In genomic region chr6:83867598-83868585, GRCm38 (mm10) we compare ENCODE assay signal across 8 mouse cellular contexts. TPM values are rescaled to one million over a fixed set of nuclear protein-coding genes. Genes with fewer than 3 reads are reported as not detected.
DNase-seq lines count a peak whose midpoint lies in the region; ATAC-seq and TF ChIP-seq lines count a peak whose summit lies in the region.

No protein-coding gene starts in this region.

- H3K4me1 ChIP-seq in embryonic fibroblast, embryonic 13.5 days (ENCODE audit: control insufficient read depth, insufficient read depth, low read length) = no peaks in the 10 kb centered on the region
- H3K4me1 ChIP-seq in heart, embryonic 10.5 days = peaks cover 10% of the 10 kb centered on the region; the same call in 1 of the 2 replicates
- H3K4me1 ChIP-seq in kidney, embryonic 15.5 days = peaks cover 15% of the 10 kb centered on the region
- peaks cover 15% of the 10 kb centered on the region for H3K4me1 ChIP-seq in liver, embryonic 12.5 days
- H3K4me1 ChIP-seq in stomach, embryonic 15.5 days = 0 out of 2 replicates have a peak, but pooled peaks cover 4% of the 10 kb centered on the region

- peak overlapping the region; percentile 57 for H3K4me3 ChIP-seq in embryonic fibroblast, embryonic 13.5 days (ENCODE audit: insufficient read depth, low read length)
- peak overlapping the region; percentile 74 for H3K4me3 ChIP-seq in heart, embryonic 10.5 days
- H3K4me3 ChIP-seq in kidney, embryonic 15.5 days (replicated peaks) = peak overlapping the region; percentile 77
- H3K4me3 ChIP-seq in liver, embryonic 12.5 days = peak overlapping the region; percentile 67
- H3K4me3 ChIP-seq in stomach, embryonic 15.5 days (replicated peaks) = peak overlapping the region; percentile 75

- ATAC-seq in kidney, embryonic 15.5 days (replicated peaks; ENCODE audit: low FRiP score) = 0 out of 2 replicates have a peak, but pooled peaks have one; percentile 38
- ATAC-seq in liver, embryonic 12.5 days = peak; percentile 28; the same call in 1 of the 2 replicates
- ATAC-seq in stomach, embryonic 15.5 days (ENCODE audit: insufficient read depth, low FRiP score, low read depth) = peak; percentile 42; the same call in 1 of the 2 replicates

- no peak overlapping the region for H3K27ac ChIP-seq in embryonic fibroblast, embryonic 13.5 days (ENCODE audit: insufficient read depth, low read length)
- peak overlapping the region; percentile 85 for H3K27ac ChIP-seq in heart, embryonic 10.5 days
- no peak overlapping the region for H3K27ac ChIP-seq in kidney, embryonic 15.5 days
- peak overlapping the region; percentile 45; the same call in 1 of the 2 replicates for H3K27ac ChIP-seq in liver, embryonic 12.5 days
- H3K27ac ChIP-seq in stomach, embryonic 15.5 days = no peak overlapping the region

- H3K27me3 ChIP-seq in heart, embryonic 10.5 days (ENCODE audit: insufficient read depth, poor library complexity, severe bottlenecking) = peaks cover 5% of the 10 kb centered on the region; the same call in 1 of the 2 replicates
- H3K27me3 ChIP-seq in kidney, embryonic 15.5 days = no peaks in the 10 kb centered on the region
- peaks cover 8% of the 10 kb centered on the region; the same call in 1 of the 2 replicates for H3K27me3 ChIP-seq in liver, embryonic 12.5 days (replicated peaks)
- H3K27me3 ChIP-seq in stomach, embryonic 15.5 days (replicated peaks) = no peaks in the 10 kb centered on the region

- WGBS in heart, embryonic 10.5 days = 2% methylated on average over 19 of the region's 19 CpGs
- 4% methylated on average over 19 of the region's 19 CpGs for WGBS in kidney, embryonic 15.5 days
- WGBS in liver, embryonic 12.5 days (ENCODE audit: insufficient replicate concordance) = 4% methylated on average over 19 of the region's 19 CpGs
- WGBS in stomach, embryonic 15.5 days = 3% methylated on average over 19 of the region's 19 CpGs

- peak; percentile 30 to 43 for DNase-seq in B cell, adult 2 months
- DNase-seq in adrenal gland, postnatal 4 days (ENCODE audit: low spot score in 2 of 2) = peak; percentile 23 to 50
- DNase-seq in heart, embryonic 10.5 days (ENCODE audit: low spot score) = peak; percentile 80
- peak; percentile 42 to 64 for DNase-seq in natural killer cell, adult 2 months (ENCODE audit: low spot score in 2 of 2)

- TF ChIP-seq POLR2A in embryonic fibroblast, embryonic 13.5 days (IDR thresholded peaks at IDR 0.05; ENCODE audit: low read depth, low read length) = no peak

- H3K9ac ChIP-seq in kidney, embryonic 15.5 days = peak overlapping the region; percentile 55
- H3K9ac ChIP-seq in liver, embryonic 12.5 days = peak overlapping the region; percentile 69
- H3K9ac ChIP-seq in stomach, embryonic 15.5 days = peak overlapping the region; percentile 50; the same call in 1 of the 2 replicates

- H3K36me3 ChIP-seq in heart, embryonic 10.5 days = no peaks in the 10 kb centered on the region
- no peaks in the 10 kb centered on the region for H3K36me3 ChIP-seq in kidney, embryonic 15.5 days
- no peaks in the 10 kb centered on the region for H3K36me3 ChIP-seq in liver, embryonic 12.5 days
- H3K36me3 ChIP-seq in stomach, embryonic 15.5 days = no peaks in the 10 kb centered on the region

- H3K4me2 ChIP-seq in kidney, embryonic 15.5 days = peak overlapping the region; percentile 100
- H3K4me2 ChIP-seq in liver, embryonic 12.5 days = peak overlapping the region; percentile 92
- H3K4me2 ChIP-seq in stomach, embryonic 15.5 days = peak overlapping the region; percentile 97

- TF ChIP-seq CTCF in embryonic fibroblast, embryonic 13.5 days (IDR thresholded peaks at IDR 0.05; ENCODE audit: borderline replicate concordance, insufficient read depth, low read length) = no peak

- no peaks in the 10 kb centered on the region for H3K9me3 ChIP-seq in heart, embryonic 10.5 days
- no peaks in the 10 kb centered on the region for H3K9me3 ChIP-seq in kidney, embryonic 15.5 days (replicated peaks)
- H3K9me3 ChIP-seq in liver, embryonic 12.5 days (replicated peaks) = no peaks in the 10 kb centered on the region
- H3K9me3 ChIP-seq in stomach, embryonic 15.5 days = no peaks in the 10 kb centered on the region

RNA-seq across cellular contexts. Expression of gene Zfp638, which starts 1.0 kb away (rescaled TPM):
- total RNA-seq in adrenal gland, postnatal 4 days (2021) = 100 to 1,000 TPM in 1 of 2 experiments, 10 to 100 TPM in 1; 99.9 to 101 TPM
- 99.5 and 124 TPM in 2 replicates for polyA plus RNA-seq in embryonic fibroblast, embryonic 13.5 days (2011; ENCODE audit: insufficient read length, low read depth, missing spikeins)
- 44.7 and 51.8 TPM in 2 replicates for polyA plus RNA-seq in heart, embryonic 10.5 days (2016; fragmentation: Nextera tagmentation; extraction: Ambion mirVana)
- polyA plus RNA-seq in kidney, embryonic 15.5 days (2015; fragmentation: Nextera tagmentation; extraction: Ambion mirVana) = 56.9 and 67.7 TPM in 2 replicates
- 29.7 and 30.5 TPM in 2 replicates for polyA plus RNA-seq in liver, embryonic 12.5 days (2016; fragmentation: Nextera tagmentation; extraction: Ambion mirVana)
- 45.2 and 54.1 TPM in 2 replicates for polyA plus RNA-seq in stomach, embryonic 15.5 days (2015; fragmentation: Nextera tagmentation; extraction: Ambion mirVana)

RNA-seq across cellular contexts. Expression of gene Paip2b, which starts 36.4 kb away (rescaled TPM):
- total RNA-seq in adrenal gland, postnatal 4 days (2021) = 10 to 100 TPM; 32.5 to 36.2 TPM
- polyA plus RNA-seq in embryonic fibroblast, embryonic 13.5 days (2011; ENCODE audit: insufficient read length, low read depth, missing spikeins) = 23.4 and 26.1 TPM in 2 replicates
- 13.9 and 20.3 TPM in 2 replicates for polyA plus RNA-seq in heart, embryonic 10.5 days (2016; fragmentation: Nextera tagmentation; extraction: Ambion mirVana)
- 16.8 and 25.7 TPM in 2 replicates for polyA plus RNA-seq in kidney, embryonic 15.5 days (2015; fragmentation: Nextera tagmentation; extraction: Ambion mirVana)
- 4.3 and 4.9 TPM in 2 replicates for polyA plus RNA-seq in liver, embryonic 12.5 days (2016; fragmentation: Nextera tagmentation; extraction: Ambion mirVana)
- 19.8 and 20.3 TPM in 2 replicates for polyA plus RNA-seq in stomach, embryonic 15.5 days (2015; fragmentation: Nextera tagmentation; extraction: Ambion mirVana)

Comparison
In these comparisons a context has a peak if more than half of its experiments do, and no peak if none do; other contexts are left out.
1. H3K27ac ChIP-seq: peak in heart, embryonic 10.5 days (single experiment) and liver, embryonic 12.5 days (single experiment); none in embryonic fibroblast, embryonic 13.5 days (single experiment), kidney, embryonic 15.5 days (single experiment) and stomach, embryonic 15.5 days (single experiment).
2. Peak in every context shown above with its lines, with median percentiles within 50 percentile points of each other: DNase-seq, H3K4me3 ChIP-seq, ATAC-seq, H3K4me2 ChIP-seq and H3K9ac ChIP-seq.